Mouse (Mus musculus) cerebellum, adult 2 months (tissue): ENCODE measurements at regions not wholly inside any gene's neighbourhood (a gene's known extent, or its start where the extent isn't known, plus 50 kb on each side); places are given as distances from the start of the nearest gene placed in this dataset.
"Not testable (repeated sequence)": the region's sequence is repeated elsewhere in the genome, so short reads cannot be mapped to it uniquely, and the experiment has no call there.

ENCODE experiments used
- CTCF ChIP-seq: fragments of 200-500 bp; IDR thresholded peaks from 2 replicates; pipeline ENCODE4 v1.5.1; 2011; ENCODE audit warnings: low read depth, mild to moderate bottlenecking, control low read depth, low read length, moderate library complexity, borderline replicate concordance; ENCODE audit not compliant: insufficient read depth
- POLR2A ChIP-seq: fragments of 200-500 bp; IDR thresholded peaks from 2 replicates; pipeline ENCODE4 v1.6.1; 2011; ENCODE audit warnings: low read length, control low read depth, borderline replicate concordance; ENCODE audit not compliant: insufficient read depth

- not testable (repeated sequence) for TF ChIP-seq CTCF, POLR2A
Measured at GRCm38 (mm10) chr2:85266813-85267212, 69.8 kb upstream of the Lrrc55 start.
